Mouse (Mus musculus): ENCODE data around the gene Prkg1. TPM values are rescaled to one million over a fixed set of nuclear protein-coding genes. Genes with fewer than 3 reads are reported as not detected.

Prkg1 gene
- total RNA-seq, 2 experiments from 2014 or later, result 16.1 to 19.0 TPM

GRCm38 (mm10) chr19:31505041-31505440, 259.8 kb downstream of the Prkg1 start:
- intact Hi-C loops (cut with DNase I), result no loop called here
- no peak for DNase-seq (ENCODE audit: low spot score in 2 of 2)

- intact Hi-C loops (cut with DNase I), result no loop called here
Measured at GRCm38 (mm10) chr19:31497386-31497785, 267.4 kb downstream of the Prkg1 start.

GRCm38 (mm10) chr19:31489606-31490005, 275.2 kb downstream of the Prkg1 start:
- peak in 1 of 2 experiments; percentile 12 for DNase-seq (ENCODE audit: low spot score in 2 of 2)
- intact Hi-C loops (cut with DNase I), result no loop called here

More at GRCm38 (mm10) chr19:31497386-31497785, 267.4 kb downstream of the Prkg1 start:
- no peak for DNase-seq (ENCODE audit: low spot score in 2 of 2)

- intact Hi-C loops (cut with DNase I), result no loop called here
- DNase-seq (ENCODE audit: low spot score in 2 of 2), result no peak
Measured at GRCm38 (mm10) chr19:31471766-31472165, 293.1 kb downstream of the Prkg1 start.

GRCm38 (mm10) chr19:31460188-31460587, 304.6 kb downstream of the Prkg1 start:
- intact Hi-C loops (cut with DNase I), result no loop called here

GRCm38 (mm10) chr19:31444101-31444500, 320.7 kb downstream of the Prkg1 start:
- no peak for DNase-seq (ENCODE audit: low spot score in 2 of 2)
- intact Hi-C loops (cut with DNase I), result no loop called here

More at GRCm38 (mm10) chr19:31460188-31460587, 304.6 kb downstream of the Prkg1 start:
- DNase-seq (ENCODE audit: low spot score in 2 of 2), result no peak

GRCm38 (mm10) chr19:31442311-31442710, 322.5 kb downstream of the Prkg1 start:
- intact Hi-C loops (cut with DNase I), result no loop called here
- DNase-seq (ENCODE audit: low spot score in 2 of 2), result no peak

- DNase-seq (ENCODE audit: low spot score in 2 of 2), result no peak
- intact Hi-C loops (cut with DNase I), result no loop called here
Measured at GRCm38 (mm10) chr19:31433446-31433845, 331.4 kb downstream of the Prkg1 start.

- no peak for DNase-seq (ENCODE audit: low spot score in 2 of 2)
- intact Hi-C loops (cut with DNase I), result no loop called here
Measured at GRCm38 (mm10) chr19:31431411-31431810, 333.4 kb downstream of the Prkg1 start.

- intact Hi-C loops (cut with DNase I), result no loop called here
- no peak for DNase-seq (ENCODE audit: low spot score in 2 of 2)
Measured at GRCm38 (mm10) chr19:31426142-31426541, 338.7 kb downstream of the Prkg1 start.

GRCm38 (mm10) chr19:31425199-31425598, 339.6 kb downstream of the Prkg1 start:
- DNase-seq (ENCODE audit: low spot score in 2 of 2), result no peak
- intact Hi-C loops (cut with DNase I), result no loop called here

GRCm38 (mm10) chr19:31424319-31424718, 340.5 kb downstream of the Prkg1 start:
- DNase-seq (ENCODE audit: low spot score in 2 of 2), result no peak
- intact Hi-C loops (cut with DNase I), result no loop called here

GRCm38 (mm10) chr19:31413571-31413970, 351.3 kb downstream of the Prkg1 start:
- DNase-seq (ENCODE audit: low spot score in 2 of 2), result no peak
- intact Hi-C loops (cut with DNase I), result no loop called here

GRCm38 (mm10) chr19:31396096-31396495, 368.7 kb downstream of the Prkg1 start:
- DNase-seq (ENCODE audit: low spot score in 2 of 2), result peak; percentile 10 to 60
- intact Hi-C loops (cut with DNase I), result no loop called here

- DNase-seq (ENCODE audit: low spot score in 2 of 2), result peak in 1 of 2 experiments; percentile 15
- intact Hi-C loops (cut with DNase I), result no loop called here
Measured at GRCm38 (mm10) chr19:31385353-31385752, 379.5 kb downstream of the Prkg1 start.

- intact Hi-C loops (cut with DNase I), result no loop called here
- peak; percentile 28 to 50 for DNase-seq (ENCODE audit: low spot score in 2 of 2)
Measured at GRCm38 (mm10) chr19:31383881-31384280, 381.0 kb downstream of the Prkg1 start.

GRCm38 (mm10) chr19:31370106-31370505, 394.7 kb downstream of the Prkg1 start:
- intact Hi-C loops (cut with DNase I), result no loop called here
- no peak for DNase-seq (ENCODE audit: low spot score in 2 of 2)

GRCm38 (mm10) chr19:31369116-31369515, 395.7 kb downstream of the Prkg1 start:
- DNase-seq (ENCODE audit: low spot score in 2 of 2), result no peak
- intact Hi-C loops (cut with DNase I), result no loop called here

GRCm38 (mm10) chr19:31362051-31362450, 402.8 kb downstream of the Prkg1 start:
- DNase-seq (ENCODE audit: low spot score in 2 of 2), result no peak
- intact Hi-C loops (cut with DNase I), result no loop called here

GRCm38 (mm10) chr19:31361575-31361974, 403.3 kb downstream of the Prkg1 start:
- intact Hi-C loops (cut with DNase I), result no loop called here
- no peak for DNase-seq (ENCODE audit: low spot score in 2 of 2)

- intact Hi-C loops (cut with DNase I), result no loop called here
Measured at GRCm38 (mm10) chr19:31361161-31361560, 403.7 kb downstream of the Prkg1 start.

GRCm38 (mm10) chr19:31354959-31355358, 409.9 kb downstream of the Prkg1 start:
- intact Hi-C loops (cut with DNase I), result no loop called here
- DNase-seq (ENCODE audit: low spot score in 2 of 2), result no peak

More at GRCm38 (mm10) chr19:31361161-31361560, 403.7 kb downstream of the Prkg1 start:
- DNase-seq (ENCODE audit: low spot score in 2 of 2), result peak; percentile 35 to 67
